Mouse (Mus musculus) MEL (cell line): ENCODE measurements at regions not wholly inside any gene's neighbourhood (a gene's known extent, or its start where the extent isn't known, plus 50 kb on each side); places are given as distances from the start of the nearest gene placed in this dataset.

Experiments
- CTCF ChIP-seq, 3 experiments: IDR thresholded peaks in 2 of 3; conservative IDR thresholded peaks in 1 of 3; 2 replicates each; pipeline ENCODE4 v1.5.1; 2011 to 2012; ENCODE audit warnings: low read length in 3 of 3, low read depth in 2 of 3, mild to moderate bottlenecking in 2 of 3, improper control_type of control experiment in 1 of 3, inconsistent platforms in 1 of 3, mixed read lengths in 1 of 3, moderate library complexity in 1 of 3; ENCODE audit not compliant: control insufficient read depth in 1 of 3, insufficient read depth in 1 of 3, poor library complexity in 1 of 3, severe bottlenecking in 1 of 3
- USF1 ChIP-seq: IDR thresholded peaks from 2 replicates; pipeline ENCODE4 v1.6.1; 2014; ENCODE audit warnings: low read depth, mild to moderate bottlenecking, inconsistent platforms, low read length, improper control_type of control experiment, moderate library complexity

- TF ChIP-seq USF1 = no peak
- no peak for TF ChIP-seq CTCF (IDR thresholded peaks at IDR 0.05 in 2 of 3, conservative IDR thresholded peaks at IDR 0.05 in 1 of 3; ENCODE audit: control insufficient read depth in 1 of 3, insufficient read depth in 1 of 3, low read depth in 2 of 3, low read length in 3 of 3, poor library complexity in 1 of 3, severe bottlenecking in 1 of 3)
Observed at GRCm38 (mm10) chr8:8821119-8821518, 130.8 kb upstream of the Arglu1 start.
